Mouse (Mus musculus): ENCODE measurements around the gene En1.

Gene En1

DNA sequence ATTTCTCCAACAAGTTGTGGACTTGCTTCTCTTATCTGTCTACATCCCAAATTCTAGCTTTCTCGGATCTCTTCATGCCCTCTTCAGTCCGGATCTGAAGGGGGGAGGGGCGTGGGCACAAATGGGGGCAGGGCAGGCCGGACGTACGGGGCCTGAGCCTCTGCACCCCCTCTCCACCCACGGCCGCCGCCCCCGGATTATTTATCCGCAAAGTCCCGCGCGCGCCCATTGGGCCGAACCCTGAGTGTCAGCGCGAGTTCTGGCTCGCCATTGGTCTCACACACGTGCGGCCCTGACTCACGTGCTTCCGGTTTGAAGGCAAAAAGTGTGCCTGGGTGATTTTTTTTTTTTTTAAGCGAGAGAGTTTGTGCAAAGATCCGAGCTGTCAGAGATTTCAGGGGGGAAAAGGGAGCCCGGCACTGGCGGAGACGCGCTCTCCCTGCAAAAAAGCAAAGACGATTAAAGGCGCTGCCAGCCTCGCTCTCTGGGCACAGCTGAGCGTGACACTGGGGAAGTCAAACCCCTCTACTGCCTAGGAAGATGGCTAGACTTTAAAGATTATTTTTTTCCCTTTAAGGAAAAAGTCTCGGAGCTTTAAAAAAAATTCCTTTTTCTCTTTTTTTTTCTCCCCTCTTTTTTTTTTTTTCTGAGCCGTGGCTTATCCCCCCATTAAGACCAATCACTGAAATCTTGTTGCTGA is at the start of gene En1:
TSS of gene En1 (plus strand) at position 388 of the 700 bp plus-strand sequence.
- DNase-seq (ENCODE audit: low spot score): no peak

DNA sequence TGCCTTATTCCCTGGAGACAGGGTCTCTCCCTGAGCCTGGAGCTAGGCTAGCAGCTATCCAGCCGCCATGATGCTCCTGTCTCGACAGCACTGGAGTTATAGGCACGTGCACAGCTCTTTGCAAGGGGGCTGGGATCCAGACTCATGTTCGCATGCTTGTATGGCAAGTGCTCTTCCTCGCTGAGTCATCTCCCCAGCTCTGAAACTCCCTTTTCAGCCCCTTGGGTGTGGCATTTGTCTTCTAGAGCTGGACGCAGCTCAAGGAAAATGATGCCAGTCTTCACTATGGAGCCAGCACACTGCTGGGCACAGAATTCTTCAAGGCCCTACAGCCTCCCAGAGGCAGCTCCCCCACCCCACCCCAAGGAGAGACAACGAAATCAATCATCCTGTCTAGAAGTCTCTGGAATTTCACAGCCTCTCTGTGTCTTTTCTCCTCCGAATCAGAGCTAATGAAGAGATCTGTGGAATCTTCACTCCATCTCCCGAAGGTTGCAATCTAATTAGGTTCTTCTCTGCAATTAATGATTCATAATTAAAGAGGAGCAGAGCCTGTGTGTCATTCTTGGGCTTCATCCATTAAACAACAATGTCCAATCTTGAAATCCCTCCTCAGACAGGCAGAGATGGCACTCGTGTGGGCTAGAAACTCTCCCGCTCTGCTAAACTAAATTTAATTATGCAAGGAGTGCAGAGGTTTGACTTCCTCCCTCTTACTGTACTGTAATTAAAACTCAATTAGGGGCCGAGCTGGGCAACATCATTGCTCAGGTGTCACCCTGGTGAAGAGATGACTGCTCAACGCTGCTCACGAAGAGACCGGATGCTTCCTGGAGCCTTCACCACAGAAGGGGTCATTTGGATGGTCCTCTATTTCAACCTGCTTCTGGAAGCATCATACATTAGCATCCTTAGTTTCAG is 45.0 kb upstream of the En1 start:
- DNase-seq (ENCODE audit: low spot score): no peak

DNA sequence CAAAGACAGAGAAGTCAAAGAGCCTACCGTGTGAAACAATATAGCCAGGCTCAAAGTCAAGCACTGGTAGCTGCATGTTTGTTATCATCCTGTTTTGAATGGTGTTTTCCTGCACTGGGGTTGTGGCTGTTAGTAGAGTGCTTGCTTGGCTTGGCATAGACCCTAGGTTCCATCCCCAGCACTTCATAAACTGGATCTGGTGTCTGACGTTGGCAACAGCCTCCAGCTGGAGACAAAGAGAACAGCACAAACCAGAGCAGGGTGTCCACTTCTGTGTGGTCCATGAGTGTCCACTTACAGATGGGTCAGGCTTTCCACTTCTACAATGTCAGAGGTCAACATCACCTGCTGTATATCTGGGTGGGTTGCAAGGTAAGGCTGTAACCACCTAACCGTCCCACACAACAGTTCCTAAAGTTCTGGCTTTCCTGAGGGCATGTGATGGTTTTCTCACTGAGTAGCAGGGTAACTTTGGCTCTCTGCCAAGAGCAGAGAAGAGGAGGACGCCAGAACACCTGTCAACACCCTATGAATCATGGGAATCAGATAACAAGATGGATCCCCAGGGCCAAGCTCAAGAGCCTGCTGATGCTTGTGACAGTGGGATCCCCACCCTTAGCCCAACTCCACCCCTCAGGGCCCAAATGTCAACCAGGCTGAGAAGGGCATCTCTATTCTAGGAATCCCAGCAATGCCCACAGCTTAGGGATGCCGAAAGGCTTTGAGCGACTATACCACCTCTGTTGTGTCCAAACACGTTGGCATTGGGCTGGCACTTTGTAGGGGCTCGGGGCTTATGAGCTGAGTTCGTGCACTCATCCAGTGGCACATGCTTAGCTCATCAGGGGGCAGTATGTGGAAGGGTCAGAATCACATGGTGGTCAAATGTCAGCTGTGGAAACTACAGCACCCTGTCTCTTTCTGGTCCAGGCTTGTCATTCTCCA is 43.6 kb upstream of the En1 start:
- no peak for DNase-seq (ENCODE audit: low spot score)

DNA sequence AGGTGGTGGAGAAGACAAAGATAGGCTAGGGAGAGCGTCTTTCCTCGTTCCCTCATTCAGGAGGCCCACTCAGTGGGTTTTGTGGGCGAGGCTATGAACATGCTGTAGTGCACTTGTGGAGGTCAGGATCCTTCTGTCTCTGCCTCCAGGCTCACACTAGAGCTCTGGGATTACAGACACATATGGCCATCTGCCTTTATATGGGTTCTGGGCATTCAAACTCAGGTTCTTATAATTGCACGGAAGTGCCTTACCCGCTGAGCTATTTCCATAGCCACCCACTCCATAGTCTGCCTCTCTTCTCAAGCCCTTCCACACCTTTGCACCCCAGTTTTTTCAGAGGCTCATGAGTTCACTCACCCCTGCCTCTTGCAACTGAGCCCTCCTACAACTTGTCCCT is 42.3 kb upstream of the En1 start:
- no peak for DNase-seq (ENCODE audit: low spot score)

DNA sequence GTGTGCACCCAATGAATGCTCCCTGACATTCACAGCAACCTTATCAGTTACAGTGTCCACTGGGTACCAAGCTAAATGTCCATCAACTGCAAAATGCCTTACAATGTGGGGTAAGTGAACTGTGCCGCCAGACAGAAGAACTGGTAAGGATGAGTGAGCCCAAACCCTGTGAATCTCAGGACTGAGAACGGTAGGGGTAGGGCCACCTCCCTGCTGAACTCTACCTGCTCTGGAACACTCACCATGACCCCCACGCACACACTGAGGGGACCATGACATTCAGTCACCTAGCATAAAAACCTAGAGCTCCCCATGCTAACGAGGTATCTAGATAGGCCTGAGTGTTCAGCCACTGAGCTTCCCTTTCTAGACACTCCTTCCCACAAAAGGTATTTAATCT is 20.9 kb upstream of the En1 start:
- DNase-seq (ENCODE audit: low spot score): no peak

DNA sequence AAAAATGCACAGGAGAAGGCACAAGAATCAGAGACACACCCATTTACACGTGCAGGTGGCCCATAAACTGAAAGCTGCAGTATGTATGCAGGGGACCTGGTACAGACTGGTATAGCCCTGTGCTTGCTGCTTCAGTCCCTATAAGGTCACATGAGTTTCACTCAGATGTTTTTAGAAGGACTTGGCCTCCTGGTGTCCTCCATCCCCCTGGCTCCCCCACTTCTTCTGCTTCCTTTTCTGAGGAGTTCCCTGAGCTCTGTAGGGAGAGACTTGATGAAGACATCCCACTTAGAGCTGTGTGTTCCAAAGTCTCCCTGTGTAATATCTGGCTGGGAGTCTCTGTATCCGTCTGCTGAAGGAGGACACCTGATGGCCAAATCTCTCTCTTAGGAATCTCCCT is 16.7 kb upstream of the En1 start:
- no peak for DNase-seq (ENCODE audit: low spot score)

DNA sequence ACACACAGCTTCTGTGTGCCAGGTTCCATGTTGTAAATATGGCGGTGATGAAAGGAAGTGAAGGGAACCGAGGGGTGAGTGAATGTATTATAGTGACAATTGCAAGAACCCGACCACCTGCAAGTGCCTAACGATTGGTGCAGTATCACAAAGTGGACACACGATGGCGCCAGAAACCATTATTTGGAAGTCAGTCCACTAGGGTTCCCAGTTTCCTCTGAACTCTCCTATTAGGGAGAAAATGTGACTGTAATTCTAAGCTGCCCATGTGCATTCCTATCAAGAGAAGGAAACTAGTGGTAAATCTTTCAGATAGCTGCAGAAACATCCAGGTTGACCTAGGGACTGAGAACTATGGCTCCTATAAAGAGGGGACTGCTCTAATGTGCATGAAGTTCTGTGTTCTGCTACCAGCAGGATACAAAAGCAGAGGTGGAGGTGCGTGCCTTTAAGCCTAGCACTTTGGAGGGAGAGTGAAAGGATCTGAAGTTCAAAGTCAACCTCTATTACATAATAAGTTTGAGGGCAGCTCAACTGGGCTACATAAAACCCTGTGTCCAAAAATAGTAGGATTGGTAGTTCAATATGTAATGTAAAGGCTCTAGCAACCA is 15.6 kb upstream of the En1 start:
- no peak for DNase-seq (ENCODE audit: low spot score)

DNA sequence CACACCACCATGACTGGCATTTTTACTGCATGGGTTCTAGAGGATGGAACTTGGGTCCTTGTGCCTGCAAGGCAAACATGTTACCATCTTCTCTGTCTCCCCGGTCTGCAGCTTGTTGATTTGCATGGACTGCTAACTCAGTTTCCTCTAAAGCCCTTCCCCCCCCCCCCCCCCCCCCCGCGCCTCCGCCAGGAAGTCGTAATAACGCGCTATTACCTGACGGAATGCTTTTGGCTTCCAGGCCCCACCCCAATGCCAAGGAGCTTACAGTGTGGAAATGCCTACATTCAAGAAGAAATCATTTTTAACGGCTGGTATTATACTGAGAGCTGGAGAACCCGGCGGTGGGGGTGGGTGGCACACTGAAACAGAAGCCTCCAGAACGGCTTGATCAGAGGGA is 14.8 kb upstream of the En1 start:
- no peak for DNase-seq (ENCODE audit: low spot score)

DNA sequence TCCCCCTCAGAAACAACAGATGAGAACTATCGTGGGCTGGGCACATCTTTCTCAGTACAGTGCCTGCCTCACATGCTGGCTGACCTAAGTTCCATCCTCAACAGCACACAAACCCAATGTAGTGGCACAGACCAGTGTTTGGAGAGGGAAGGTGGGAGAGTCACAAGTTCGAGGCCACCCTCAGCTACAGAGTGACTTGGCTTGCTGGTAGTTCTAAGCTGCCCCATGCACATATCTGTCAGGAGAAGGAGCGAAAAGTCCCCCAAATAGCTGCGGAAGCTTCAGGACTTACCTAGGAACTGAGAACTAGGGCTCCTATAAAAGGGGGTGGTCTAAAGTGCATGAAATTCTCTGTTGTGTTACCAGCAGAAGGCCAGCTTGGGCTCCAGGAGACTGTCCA is 14.3 kb upstream of the En1 start:
- DNase-seq (ENCODE audit: low spot score): no peak

DNA sequence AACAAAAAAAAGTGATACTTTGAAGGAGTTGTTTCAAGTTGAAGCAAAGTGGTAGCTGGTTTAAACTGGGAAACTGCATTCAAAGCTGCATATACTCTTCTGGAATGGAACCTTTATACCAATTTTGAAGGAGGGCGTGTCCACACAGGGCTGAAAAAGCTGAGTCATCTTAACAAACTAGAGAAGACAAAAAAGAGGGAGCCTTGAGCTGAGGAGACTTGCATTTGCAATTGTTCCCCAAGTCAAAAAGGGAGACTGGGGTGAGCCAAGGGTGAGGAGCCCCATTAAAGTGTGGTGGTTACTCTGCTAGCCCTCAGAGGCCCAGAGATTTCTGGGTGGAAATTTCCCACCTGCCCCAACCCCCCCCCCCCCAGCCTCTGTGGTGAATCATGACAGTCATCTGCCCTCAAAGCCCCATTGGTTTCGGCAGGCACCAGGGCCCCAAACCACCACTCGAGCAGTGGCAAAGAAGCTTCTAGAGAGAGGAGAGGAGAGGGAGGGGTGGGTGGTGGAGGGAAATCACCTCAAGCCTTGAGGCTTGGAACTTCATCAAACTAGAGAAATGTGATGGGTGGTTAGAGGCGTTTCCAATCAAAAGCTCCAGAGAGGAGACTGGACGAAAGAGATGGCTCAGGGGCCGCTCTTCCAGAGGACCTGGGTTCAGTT is 13.7 kb upstream of the En1 start:
- no peak for DNase-seq (ENCODE audit: low spot score)

DNA sequence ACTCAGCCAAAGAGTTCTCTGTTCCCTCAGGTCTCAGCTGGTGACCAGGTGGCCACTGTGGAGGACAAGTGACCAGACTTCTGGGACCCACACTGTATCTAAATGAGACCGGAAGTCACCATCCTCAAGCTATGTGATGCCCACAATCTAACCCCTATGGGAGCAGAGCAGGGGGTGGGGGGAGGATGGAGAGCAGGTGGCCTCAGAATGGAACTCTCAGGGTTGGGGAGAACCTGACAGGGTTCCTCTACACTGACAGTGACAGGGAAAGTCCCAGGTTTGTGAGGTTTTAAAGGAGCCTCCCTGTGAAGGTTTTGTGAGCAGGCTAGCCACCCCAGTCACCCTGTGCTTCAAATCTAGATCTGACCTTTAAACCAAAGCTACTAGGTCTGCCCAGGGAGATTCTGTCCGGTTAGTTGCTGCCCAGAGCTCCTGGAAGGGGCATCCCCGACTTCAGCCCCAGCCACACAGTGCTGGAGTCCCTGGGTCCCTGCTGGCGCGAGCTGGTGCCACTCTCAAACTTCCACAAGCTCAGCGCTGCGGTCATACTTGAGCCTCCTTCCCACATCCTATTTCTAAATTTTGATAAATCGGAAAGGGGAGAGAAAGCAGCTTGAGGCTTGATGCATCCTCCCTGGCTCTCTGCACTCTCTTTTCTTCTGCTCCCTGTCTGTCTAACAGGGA is 8.8 kb upstream of the En1 start:
- DNase-seq (ENCODE audit: low spot score): no peak

DNA sequence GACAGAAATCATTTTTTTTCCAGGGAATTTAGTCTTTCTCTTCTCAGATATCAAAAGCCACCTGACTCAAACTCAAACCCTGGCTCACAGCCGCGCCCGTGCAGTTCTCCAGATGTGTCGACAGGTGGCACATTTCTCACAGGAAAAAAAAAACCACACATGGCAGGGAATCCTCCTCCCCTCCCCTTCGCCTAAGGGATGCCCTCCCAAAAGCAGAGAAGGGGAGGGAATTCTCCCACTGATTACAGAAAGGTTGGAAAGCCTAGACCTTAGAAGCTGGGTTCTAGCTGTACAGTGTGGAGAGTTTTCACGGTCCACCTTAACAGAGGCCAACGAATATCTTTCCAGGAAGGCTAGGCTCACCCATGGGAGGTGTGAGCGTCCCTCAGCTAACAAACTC is 7.6 kb upstream of the En1 start:
- no peak for DNase-seq (ENCODE audit: low spot score)

DNA sequence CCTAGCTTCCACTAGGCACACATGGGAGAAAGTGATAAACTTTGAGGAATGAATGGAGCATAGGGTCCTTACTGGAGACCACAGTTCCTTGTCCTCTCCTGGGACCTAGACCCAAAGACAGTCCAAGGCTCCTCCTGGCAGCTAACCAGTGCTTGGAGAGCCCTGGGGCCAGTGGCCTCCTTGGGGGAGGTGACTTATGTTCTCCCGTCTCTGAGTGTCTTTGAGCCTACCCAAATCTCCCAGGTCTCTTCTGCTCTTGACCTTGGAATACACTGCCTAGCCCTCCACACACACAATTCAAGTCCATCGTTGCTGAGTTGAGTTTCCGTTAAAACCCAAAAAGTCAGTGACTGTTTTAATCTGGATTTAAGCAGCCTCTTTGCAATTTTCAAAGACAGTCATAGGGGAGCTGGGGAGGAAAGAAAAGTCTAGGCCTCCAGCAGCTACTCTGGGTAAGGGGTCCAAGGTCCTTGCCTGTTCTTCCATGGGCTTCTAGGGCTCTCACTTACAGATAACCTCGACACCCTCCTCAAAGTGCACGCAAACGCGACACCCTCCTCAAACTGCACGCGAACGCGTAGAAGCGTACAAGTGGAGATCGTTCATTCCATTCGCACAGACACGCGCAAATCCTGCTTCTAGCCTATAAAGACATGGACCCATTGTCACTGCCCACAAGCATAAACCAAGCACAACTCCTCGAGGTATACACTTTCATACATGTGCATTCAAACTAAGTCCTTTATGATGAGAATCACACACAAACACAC is 6.6 kb upstream of the En1 start:
- no peak for DNase-seq (ENCODE audit: low spot score)

DNA sequence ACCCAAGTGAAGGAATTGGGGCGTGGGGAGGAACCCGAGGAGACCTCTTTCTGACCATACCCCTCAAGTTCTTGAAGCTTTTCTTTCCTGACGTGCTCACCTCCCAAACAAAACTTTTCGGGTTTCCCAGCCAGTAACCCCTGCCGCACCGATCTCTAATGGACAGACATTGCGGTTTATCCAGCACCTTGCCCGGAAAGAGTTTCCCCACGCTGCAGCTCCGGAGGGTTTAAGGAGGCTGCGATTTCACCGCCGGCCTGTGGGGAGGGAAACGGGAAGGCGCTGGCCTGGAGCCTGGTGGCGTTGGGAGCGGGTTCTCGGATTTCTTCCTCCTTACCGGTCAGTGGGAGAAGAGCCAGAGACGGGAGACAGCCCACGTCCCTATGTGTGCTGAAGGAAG is 5.9 kb upstream of the En1 start:
- DNase-seq (ENCODE audit: low spot score): no peak

DNA sequence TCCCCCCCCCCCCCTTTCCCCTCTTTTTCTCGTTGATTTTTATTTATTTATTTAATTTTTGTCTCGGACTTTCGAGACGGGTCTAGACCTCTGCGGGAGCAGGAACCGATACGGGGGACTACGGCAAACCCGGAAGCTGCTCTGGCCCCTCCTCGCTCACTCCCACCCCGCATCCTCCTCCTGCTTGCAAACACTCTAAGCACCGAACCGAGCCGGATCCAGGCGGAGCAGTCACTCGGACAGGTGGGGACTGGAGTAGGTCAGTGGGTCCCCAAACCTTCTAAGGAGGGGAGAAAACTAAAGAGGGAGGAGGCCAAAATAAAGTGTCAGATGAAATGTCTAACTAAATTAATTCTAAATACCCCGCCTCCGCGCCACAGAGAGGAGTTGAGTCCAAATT is 5.4 kb upstream of the En1 start:
- DNase-seq (ENCODE audit: low spot score): no peak

DNA sequence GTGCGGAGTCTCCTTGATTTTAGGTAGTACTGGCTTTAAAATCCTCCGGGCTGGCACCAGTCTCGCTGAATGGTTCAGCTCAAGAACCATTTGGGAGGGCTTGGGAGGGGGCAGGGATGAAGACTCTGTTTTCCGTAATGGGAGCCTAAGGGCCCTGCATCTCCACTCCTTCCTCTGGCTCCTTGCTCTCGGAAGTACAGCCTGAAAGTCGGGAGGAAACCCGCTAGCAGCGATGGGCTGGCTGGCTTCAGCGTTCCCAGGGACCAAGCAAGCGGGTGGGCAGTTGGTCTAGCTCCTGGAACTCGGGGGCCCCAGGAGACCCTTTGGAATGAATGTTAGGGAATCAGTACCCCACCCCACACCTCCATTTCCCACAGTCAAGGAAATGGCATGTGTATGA is 4.9 kb upstream of the En1 start:
- no peak for DNase-seq (ENCODE audit: low spot score)

DNA sequence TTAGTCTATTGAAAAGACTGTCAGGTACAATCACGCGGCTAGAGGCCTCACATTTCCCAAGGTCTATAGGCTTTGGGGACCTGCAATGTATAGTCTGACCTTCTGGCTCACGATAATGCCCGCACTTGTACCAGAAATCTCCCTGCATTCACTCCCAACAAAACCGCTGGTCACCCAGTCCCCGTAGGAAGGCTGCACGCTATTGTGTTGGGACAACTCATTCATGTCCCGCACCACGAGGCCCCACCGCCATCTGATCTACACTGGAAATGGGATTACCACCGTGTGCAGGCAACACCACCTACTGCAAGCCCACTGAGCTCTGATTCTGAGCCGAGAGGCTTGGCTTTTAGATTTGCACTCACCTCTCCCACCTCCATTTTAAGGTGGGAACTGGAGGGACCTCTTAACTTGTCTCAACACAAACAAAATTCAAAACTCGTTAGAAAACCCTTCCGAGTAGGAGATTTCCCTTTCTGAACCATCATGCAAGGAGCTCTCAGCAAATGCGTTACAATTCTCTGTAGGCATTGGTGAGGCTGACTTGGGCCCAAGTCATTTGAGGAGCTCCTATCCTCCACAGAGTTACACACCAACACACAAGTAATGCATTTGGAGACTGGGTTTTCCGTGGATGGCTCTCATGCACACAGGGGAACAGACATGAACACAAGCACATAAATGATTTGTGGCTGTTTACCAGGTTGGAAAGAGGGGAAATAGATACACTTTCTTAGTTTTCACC is 3.9 kb upstream of the En1 start:
- DNase-seq (ENCODE audit: low spot score): no peak

DNA sequence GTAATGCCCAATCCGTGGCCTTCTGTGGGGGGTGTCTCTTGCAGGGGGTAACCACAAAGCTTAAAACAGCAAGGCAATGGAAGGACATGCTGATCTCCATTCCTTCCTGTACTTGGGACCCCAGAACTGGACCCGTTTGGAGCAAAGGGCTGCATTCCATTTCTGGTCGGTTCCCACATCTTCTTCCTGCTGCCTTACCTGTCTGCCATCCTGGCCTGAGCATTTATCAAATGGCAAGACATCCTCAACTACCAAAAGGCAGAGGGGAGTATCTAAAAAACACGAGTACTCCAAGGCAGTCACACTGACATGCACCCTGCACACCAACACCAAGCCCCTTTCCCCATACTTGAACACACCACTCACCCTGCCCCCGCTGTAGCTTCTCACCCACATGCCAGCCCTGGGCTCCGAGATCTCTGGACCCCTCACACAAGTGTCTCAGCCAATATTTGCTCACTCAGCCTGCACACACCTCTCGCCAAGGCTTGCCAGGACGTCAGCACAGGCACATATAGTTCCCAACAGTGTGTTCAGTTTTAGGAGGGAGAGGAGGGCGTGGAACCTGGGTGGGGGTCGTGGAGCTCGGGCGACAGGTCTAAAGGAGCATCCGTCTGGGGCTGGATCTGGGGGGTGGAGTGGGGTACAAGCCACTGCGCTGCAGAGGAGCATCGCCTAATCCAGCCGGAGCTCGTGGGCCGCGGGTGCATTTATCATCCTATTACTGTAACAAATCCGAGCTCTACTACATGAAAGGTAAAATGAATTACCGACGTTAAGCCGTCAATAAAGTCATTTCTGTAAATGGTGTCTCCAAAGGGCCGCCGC is 2.7 kb upstream of the En1 start:
- DNase-seq (ENCODE audit: low spot score): no peak

DNA sequence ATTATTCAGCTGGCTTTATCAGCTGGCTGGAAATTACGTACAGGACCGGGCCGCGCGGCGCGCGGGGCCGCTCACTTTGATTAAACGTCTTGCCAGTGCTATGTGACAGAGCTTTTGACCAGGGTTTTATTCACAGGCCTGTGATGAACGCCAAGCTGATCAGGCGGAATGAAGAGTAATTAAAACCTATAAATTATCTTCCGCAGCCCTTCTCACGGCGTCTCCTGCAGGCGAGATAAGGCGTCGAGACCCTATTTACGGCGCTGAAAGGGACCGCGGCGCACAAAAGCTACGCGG is 2.1 kb upstream of the En1 start:
- no peak for DNase-seq (ENCODE audit: low spot score)
